Mouse (Mus musculus) small intestine, adult 2 months (tissue): ENCODE results near the gene Vps13d. TPM values are rescaled to one million over a fixed set of nuclear protein-coding genes. Genes with fewer than 3 reads are reported as not detected.

Source experiments
- H3K27ac ChIP-seq: fragments of 200-500 bp; 2 replicates; pipeline ENCODE4 v1.5.1; 2012; ENCODE audit warnings: low read depth, low read length, control low read depth, inconsistent platforms; ENCODE audit not compliant: insufficient read depth
- H3K27me3 ChIP-seq: fragments of 200-500 bp; 2 replicates; pipeline ENCODE4 v1.6.1; 2012; ENCODE audit warnings: mild to moderate bottlenecking, moderate library complexity, low read length, inconsistent platforms; ENCODE audit not compliant: control insufficient read depth, insufficient read depth
- H3K36me3 ChIP-seq: fragments of 200-500 bp; 2 replicates; pipeline ENCODE4 v1.6.1; 2012; ENCODE audit warnings: mild to moderate bottlenecking, low read length, control low read depth, inconsistent platforms; ENCODE audit not compliant: control insufficient read depth, insufficient read depth
- H3K4me1 ChIP-seq: fragments of 200-500 bp; 2 replicates; pipeline ENCODE4 v1.6.1; 2012; ENCODE audit warnings: low read length, inconsistent platforms, mixed read lengths; ENCODE audit not compliant: control insufficient read depth, insufficient read depth, insufficient read length
- H3K4me3 ChIP-seq: fragments of 200-500 bp; 2 replicates; pipeline ENCODE4 v1.5.1; 2012; ENCODE audit warnings: low read depth, mild to moderate bottlenecking, control low read depth, inconsistent platforms, low read length, moderate library complexity
- CTCF ChIP-seq: fragments of 200-500 bp; IDR thresholded peaks from 2 replicates; pipeline ENCODE4 v1.5.1; 2012; ENCODE audit warnings: low read depth, mild to moderate bottlenecking, control low read depth, inconsistent platforms, low read length, moderate library complexity, mixed read lengths; ENCODE audit not compliant: insufficient replicate concordance, insufficient read length; ENCODE audit errors: extremely low read depth
- POLR2A ChIP-seq: fragments of 200-500 bp; IDR thresholded peaks from 2 replicates; pipeline ENCODE4 v1.6.1; 2012; ENCODE audit warnings: low read depth, mild to moderate bottlenecking, control low read depth, inconsistent platforms, low read length, moderate library complexity
- WGBS: fragments of 180-500 bp; shearing (Covaris S2); methylation state at CpG from one replicate; pipeline ENCODE4 v1.1.7; 2018; 5-methylcytosine and 5-hydroxymethylcytosine counted together
- polyA plus RNA-seq: library from polyadenylated mRNA; depleted of rRNA; stranded (reverse); fragments of >200 nt; gene quantifications from 2 replicates; pipeline ENCODE4 v1.2.3, GENCODE M21; 2012; rRNA removed

Gene Vps13d
- polyA plus RNA-seq, 1 experiment: 11.9 TPM

GRCm38 (mm10) chr4:144936563-144937154 is 258.1 kb downstream of the Vps13d start:
- over 99% methylated on average over 3 of the region's 3 CpGs for WGBS
- TF ChIP-seq POLR2A (no peak), CTCF (no peak)
- no peaks in the 10 kb centered on the region for H3K27me3 ChIP-seq

GRCm38 (mm10) chr4:144934501-144934900 is 260.3 kb downstream of the Vps13d start:
- Histone ChIP-seq H3K36me3 (no peaks in the 10 kb centered on the region), H3K27ac (no peak overlapping the region), H3K4me3 (no peak overlapping the region), H3K27me3 (no peaks in the 10 kb centered on the region), H3K4me1 (peaks cover 19% of the 10 kb centered on the region)
- no peak for TF ChIP-seq POLR2A
- TF ChIP-seq CTCF: no peak
- WGBS: 72% methylated on average over 1 of the region's 1 CpGs

More at GRCm38 (mm10) chr4:144936563-144937154, 258.1 kb downstream of the Vps13d start:
- Histone ChIP-seq H3K4me3 (no peak overlapping the region), H3K4me1 (peaks cover 4% of the 10 kb centered on the region), H3K27ac (no peak overlapping the region), H3K36me3 (no peaks in the 10 kb centered on the region)

- Histone ChIP-seq H3K4me1 (peaks cover 23% of the 10 kb centered on the region), H3K27me3 (no peaks in the 10 kb centered on the region), H3K27ac (peak overlapping the region; percentile 62; the same call in 1 of the 2 replicates), H3K36me3 (peaks cover 20% of the 10 kb centered on the region), H3K4me3 (no peak overlapping the region)
- TF ChIP-seq CTCF (no peak), POLR2A (no peak)
- WGBS: 36% methylated on average over 7 of the region's 7 CpGs
These were observed 263.6 kb downstream of the Vps13d start for GRCm38 (mm10) chr4:144931167-144931566.

- TF ChIP-seq CTCF (no peak), POLR2A (no peak)
- Histone ChIP-seq H3K27me3 (no peaks in the 10 kb centered on the region), H3K36me3 (peaks cover 22% of the 10 kb centered on the region), H3K4me1 (peaks cover 23% of the 10 kb centered on the region), H3K4me3 (no peak overlapping the region), H3K27ac (peak overlapping the region; percentile 62)
- 7% methylated on average over 10 of the region's 10 CpGs for WGBS
These were observed 264.4 kb downstream of the Vps13d start for GRCm38 (mm10) chr4:144930366-144930765.

GRCm38 (mm10) chr4:144929811-144930221 is 265.0 kb downstream of the Vps13d start:
- Histone ChIP-seq H3K4me1 (peaks cover 23% of the 10 kb centered on the region), H3K36me3 (peaks cover 22% of the 10 kb centered on the region), H3K27ac (peak overlapping the region; percentile 62), H3K4me3 (no peak overlapping the region), H3K27me3 (no peaks in the 10 kb centered on the region)
- TF ChIP-seq CTCF (no peak), POLR2A (no peak)
- 28% methylated on average over 1 of the region's 1 CpGs for WGBS

- TF ChIP-seq POLR2A (no peak), CTCF (no peak)
- no peaks in the 10 kb centered on the region for H3K27me3 ChIP-seq
- WGBS: 59% methylated on average over 5 of the region's 5 CpGs
- no peak overlapping the region for H3K4me3 ChIP-seq
- H3K4me1 ChIP-seq: peaks cover 23% of the 10 kb centered on the region
- peaks cover 24% of the 10 kb centered on the region for H3K36me3 ChIP-seq
- H3K27ac ChIP-seq: peak overlapping the region; percentile 62; the same call in 1 of the 2 replicates
These were observed 265.9 kb downstream of the Vps13d start for GRCm38 (mm10) chr4:144928693-144929436.

Other genes starting within 250 kb of the Vps13d start
- 13.5 and 14.2 TPM in 2 replicates for gene Tnfrsf1b, start 51.9 kb upstream of the Vps13d start, polyA plus RNA-seq
- 0.15 and 0.35 TPM in 2 replicates for gene Tnfrsf8, start 120.2 kb upstream of the Vps13d start, polyA plus RNA-seq